Mouse (Mus musculus) olfactory bulb, adult 2 months (tissue): Measurements from ENCODE around the gene Nyx. TPM values are rescaled to one million over a fixed set of nuclear protein-coding genes. Genes with fewer than 3 reads are reported as not detected.
"Not testable (repeated sequence)": the region's sequence is repeated elsewhere in the genome, so short reads cannot be mapped to it uniquely, and the experiment has no call there.

Experiments
- H3K27ac ChIP-seq: fragments of 200-500 bp; 2 replicates; pipeline ENCODE4 v1.5.1; 2012; ENCODE audit warnings: low read depth, low read length; ENCODE audit not compliant: insufficient read depth
- H3K4me1 ChIP-seq: fragments of 200-500 bp; 2 replicates; pipeline ENCODE4 v1.6.1; 2012; ENCODE audit warnings: low read length; ENCODE audit not compliant: control insufficient read depth, insufficient read depth
- H3K4me3 ChIP-seq: fragments of 200-500 bp; 2 replicates; pipeline ENCODE4 v1.5.1; 2012; ENCODE audit warnings: mild to moderate bottlenecking, low read depth, low read length, moderate library complexity; ENCODE audit not compliant: insufficient read depth
- CTCF ChIP-seq: fragments of 200-500 bp; IDR thresholded peaks from 2 replicates; pipeline ENCODE4 v1.5.1; 2012; ENCODE audit warnings: low read depth, mild to moderate bottlenecking, low read length, moderate library complexity; ENCODE audit not compliant: insufficient read depth
- POLR2A ChIP-seq: fragments of 200-500 bp; IDR thresholded peaks from 2 replicates; pipeline ENCODE4 v1.6.1; 2012; ENCODE audit warnings: mild to moderate bottlenecking, low read depth, low read length, moderate library complexity; ENCODE audit not compliant: insufficient read depth
- WGBS: fragments of 180-500 bp; shearing (Covaris S2); methylation state at CpG from one replicate; pipeline ENCODE4 v1.1.7; 2018; 5-methylcytosine and 5-hydroxymethylcytosine counted together
- polyA plus RNA-seq: library from polyadenylated mRNA; stranded (reverse); fragments of >200 nt; gene quantifications from 2 replicates; pipeline ENCODE4 v1.2.4, GENCODE M21; 2012; ENCODE audit warnings: low replicate concordance; ENCODE audit not compliant: missing spikeins, insufficient read depth, insufficient read length

Nyx gene
- not detected in 2 replicates for polyA plus RNA-seq

DNA sequence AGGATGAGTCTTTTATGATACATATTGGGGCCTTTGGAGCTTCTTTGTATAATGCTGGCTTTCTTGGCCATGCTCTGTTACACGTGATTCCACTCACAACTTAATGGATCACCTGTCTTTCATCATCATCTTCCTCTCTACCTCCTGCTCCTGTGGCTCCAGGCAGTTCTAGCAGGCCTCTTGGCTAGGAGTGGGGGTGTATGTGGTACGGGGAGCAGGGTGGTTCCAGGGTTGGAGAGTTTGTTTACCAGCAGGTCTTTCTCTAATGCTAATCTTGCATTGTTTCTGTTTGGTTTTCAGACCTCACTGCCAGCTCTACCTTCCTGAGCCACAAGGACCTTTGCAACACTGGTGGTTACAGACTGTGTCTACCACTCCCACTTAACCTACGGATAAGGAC, at the start of gene Nyx:
Nyx (plus strand) TSS at position 301 of the 400 bp plus-strand sequence.
- TF ChIP-seq CTCF (no peak), POLR2A (no peak)
- no peak within 1 kb of the TSS for H3K4me3 ChIP-seq
- peaks cover 5% of the 10 kb centered on the region; the same call in 1 of the 2 replicates for H3K4me1 ChIP-seq
- no peak within 1 kb of the TSS for H3K27ac ChIP-seq
- 88% methylated on average over 3 of the region's 3 CpGs for WGBS

DNA sequence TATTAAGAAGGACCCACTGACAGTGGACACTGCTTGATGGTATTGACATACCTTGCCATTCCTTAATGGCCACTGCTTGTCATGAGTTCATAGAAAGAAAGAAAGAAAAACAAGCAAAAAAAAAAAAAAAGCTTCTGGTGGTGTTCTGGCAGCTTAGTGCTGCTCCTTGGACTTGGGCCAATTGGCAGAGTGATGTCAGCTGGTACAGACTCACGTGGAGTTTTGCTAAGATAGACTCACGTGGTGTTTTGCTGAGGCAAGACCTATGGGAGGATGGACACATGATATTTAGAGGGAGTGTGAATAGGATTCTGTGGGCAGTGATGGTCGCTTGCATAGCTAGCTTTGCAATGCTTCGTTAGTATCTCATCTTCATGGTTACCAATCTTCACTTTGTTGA, 43.9 kb upstream of the Nyx start:
- H3K4me1 ChIP-seq, result no peaks in the 10 kb centered on the region
- TF ChIP-seq CTCF (no peak), POLR2A (no peak)
- WGBS, result 54% methylated on average over 4 of the region's 4 CpGs
- H3K4me3 ChIP-seq, result no peak overlapping the region
- no peak overlapping the region for H3K27ac ChIP-seq

DNA sequence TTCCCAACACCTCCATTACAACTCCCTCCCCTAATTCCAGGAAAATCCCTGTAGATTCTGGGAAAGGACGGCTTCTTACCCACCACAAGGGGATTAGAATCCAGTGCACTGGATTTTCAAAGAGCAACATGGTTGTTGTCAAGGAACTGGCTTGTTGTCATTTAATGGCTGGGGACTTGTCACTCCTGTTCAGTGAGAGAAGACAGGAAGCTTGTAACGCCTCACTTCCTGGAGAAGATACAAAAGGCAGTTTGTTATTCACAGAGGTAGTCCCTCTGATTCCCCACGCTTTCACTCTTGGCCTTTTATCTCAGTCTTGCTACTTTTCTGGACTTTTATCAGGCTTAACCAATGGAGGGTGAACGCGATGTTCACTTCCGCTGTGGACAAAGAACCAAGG, 34.5 kb upstream of the Nyx start:
- Histone ChIP-seq H3K4me3 (no peak overlapping the region), H3K4me1 (no peaks in the 10 kb centered on the region), H3K27ac (no peak overlapping the region)
- TF ChIP-seq CTCF, result no peak
- TF ChIP-seq POLR2A, result no peak
- 69% methylated on average over 6 of the region's 6 CpGs for WGBS

DNA sequence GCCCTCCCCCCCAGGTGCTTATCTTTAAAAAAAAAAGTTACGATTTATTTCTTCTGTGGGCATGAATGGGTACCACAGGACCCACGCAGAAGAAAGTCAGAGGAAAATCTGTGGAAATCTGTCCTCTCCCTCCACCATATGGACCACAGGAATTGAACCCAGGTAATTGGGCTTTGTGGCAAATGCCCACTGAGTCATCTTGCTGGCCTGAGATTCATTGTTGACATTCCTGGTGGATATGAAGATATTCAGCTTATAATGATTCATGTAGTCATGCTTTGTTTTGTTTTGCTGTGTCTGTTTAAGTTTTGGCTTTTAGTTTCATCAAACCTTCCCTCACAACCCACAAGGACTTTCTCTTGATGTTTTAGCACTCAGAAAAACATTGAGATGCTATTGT, 29.9 kb upstream of the Nyx start:
- not testable (repeated sequence) for H3K4me3 ChIP-seq, H3K4me1 ChIP-seq, H3K27ac ChIP-seq
- WGBS, result 95% methylated on average over 2 of the region's 2 CpGs

DNA sequence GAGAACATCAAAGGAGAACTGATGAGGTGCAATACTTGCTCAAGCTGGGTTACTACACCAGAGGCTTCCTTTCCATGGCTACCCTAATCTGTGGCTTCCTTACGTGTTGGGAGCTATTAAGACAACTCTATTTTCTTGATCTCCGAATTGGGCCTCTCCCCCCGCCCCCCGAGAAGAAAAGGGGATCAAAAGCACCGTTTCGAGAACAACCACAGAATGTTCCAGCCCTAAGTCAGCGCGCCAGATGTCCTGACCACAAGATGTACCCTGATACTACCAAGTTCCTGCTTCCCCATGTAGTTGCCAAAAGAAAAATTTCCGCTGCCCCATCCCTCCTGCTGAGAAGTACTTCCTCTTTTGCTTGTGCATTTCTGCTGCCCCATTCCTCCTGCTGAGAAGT, 9.4 kb upstream of the Nyx start:
- not testable (repeated sequence) for H3K4me1 ChIP-seq, H3K27ac ChIP-seq
- 89% methylated on average over 9 of the region's 9 CpGs for WGBS

GRCm38 (mm10) chrX:13458766-13459165, 7.1 kb upstream of the Nyx start:
- Histone ChIP-seq H3K4me1 (peaks cover 5% of the 10 kb centered on the region; the same call in 1 of the 2 replicates), H3K27ac (no peak overlapping the region), H3K4me3 (no peak overlapping the region)
- TF ChIP-seq POLR2A (no peak), CTCF (no peak)
- 92% methylated on average over 1 of the region's 1 CpGs for WGBS

More for the DNA sequence above, 9.4 kb upstream of the Nyx start:
- not testable (repeated sequence) for H3K4me3 ChIP-seq

- H3K4me3 ChIP-seq, result peak overlapping the region; percentile 47
- TF ChIP-seq CTCF, result peak; percentile 83
- peak; percentile 21; the same call in 1 of the 2 replicates for TF ChIP-seq POLR2A
- H3K27ac ChIP-seq, result peak overlapping the region; percentile 82
- peaks cover 5% of the 10 kb centered on the region; the same call in 1 of the 2 replicates for H3K4me1 ChIP-seq
- WGBS, result 17% methylated on average over 46 of the region's 46 CpGs
These were observed 4.3 kb upstream of the Nyx start for GRCm38 (mm10) chrX:13461266-13462261.

DNA sequence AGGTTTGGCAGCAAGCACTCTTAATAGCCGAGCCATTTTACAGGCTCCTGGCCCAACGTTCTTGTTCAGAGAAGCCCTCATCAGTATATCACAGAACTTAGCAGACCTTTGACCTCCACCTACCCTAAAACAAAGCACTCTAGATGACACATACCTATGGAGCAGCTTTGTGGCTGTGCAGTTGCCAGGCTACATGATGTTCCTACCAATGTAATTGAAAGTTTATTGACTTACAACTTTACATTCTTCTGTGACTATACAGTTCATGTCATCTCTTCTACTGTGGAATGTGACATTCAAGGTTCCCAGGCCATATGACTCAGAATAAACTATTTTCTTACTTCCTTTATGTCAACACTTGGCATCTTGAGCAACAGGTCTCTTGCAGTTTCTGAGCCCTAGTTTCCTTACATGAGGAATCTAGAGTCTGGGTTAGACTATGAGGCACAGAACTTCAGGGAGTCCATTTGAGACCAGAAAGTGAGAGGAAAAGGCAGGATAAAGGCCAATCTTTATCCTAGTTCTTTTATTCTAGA, 2.9 kb upstream of the Nyx start:
- H3K4me1 ChIP-seq, result peaks cover 5% of the 10 kb centered on the region; the same call in 1 of the 2 replicates
- H3K27ac ChIP-seq, result no peak overlapping the region
- WGBS, result 86% methylated on average over 2 of the region's 2 CpGs
- no peak for TF ChIP-seq CTCF
- TF ChIP-seq POLR2A, result no peak
- H3K4me3 ChIP-seq, result no peak overlapping the region

DNA sequence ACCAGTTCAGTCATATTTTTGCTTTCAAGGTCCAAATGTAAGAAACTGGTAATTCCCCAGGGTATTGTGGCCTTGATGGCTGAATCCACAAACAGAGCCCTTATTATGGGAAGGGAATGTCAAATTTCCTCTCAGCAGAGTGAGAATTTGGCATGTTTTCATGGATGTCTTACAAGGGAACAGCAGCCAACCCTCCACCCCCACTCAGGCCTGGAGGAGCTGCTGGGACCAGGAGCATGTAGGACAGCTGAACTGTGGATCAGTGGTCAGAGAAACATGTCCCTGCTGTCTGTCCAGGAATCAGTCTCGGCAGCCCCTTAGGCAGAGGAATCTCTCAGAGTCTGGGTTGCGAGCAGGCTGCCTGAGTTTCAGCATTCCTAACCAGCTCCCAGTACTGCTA, 771 bp downstream of the Nyx start:
- Histone ChIP-seq H3K27ac (no peak overlapping the region), H3K4me3 (no peak overlapping the region), H3K4me1 (no peaks in the 10 kb centered on the region)
- no peak for TF ChIP-seq CTCF
- TF ChIP-seq POLR2A, result no peak
- 96% methylated on average over 2 of the region's 2 CpGs for WGBS
